ENCODE assay signal across 9 mouse cellular contexts in genomic region chr15:96290001-96290400, GRCm38 (mm10). TPM values are rescaled to one million over a fixed set of nuclear protein-coding genes. Genes with fewer than 3 reads are reported as not detected.
DNase-seq lines count a peak whose midpoint lies in the region; ATAC-seq and TF ChIP-seq lines count a peak whose summit lies in the region.
"Had no signal": no experiment of that assay in that cellular context is flagged by ENCODE, and none has a peak within 500 bp of the region (broad histone marks: within the 10 kb centered on the region; RNA-seq: fewer than 3 reads in every experiment).

No protein-coding gene starts in this region.

- no peak for TF ChIP-seq CTCF in layer of hippocampus, adult 2 months (conservative IDR thresholded peaks at IDR 0.05)

- H3K27me3 ChIP-seq in heart, embryonic 15.5 days, result no peaks in the 10 kb centered on the region
- no peaks in the 10 kb centered on the region for H3K27me3 ChIP-seq in embryonic facial prominence, embryonic 10.5 days (replicated peaks; ENCODE audit: low read depth, poor library complexity, severe bottlenecking)
- H3K27me3 ChIP-seq in hindbrain, embryonic 15.5 days, result no peaks in the 10 kb centered on the region
- no peaks in the 10 kb centered on the region for H3K27me3 ChIP-seq in midbrain, embryonic 12.5 days

- H3K4me3 ChIP-seq in heart, embryonic 15.5 days, result no peak overlapping the region
- H3K4me3 ChIP-seq in embryonic facial prominence, embryonic 10.5 days, result peak overlapping the region; percentile 96
- no peak overlapping the region for H3K4me3 ChIP-seq in hindbrain, embryonic 15.5 days
- no peak overlapping the region for H3K4me3 ChIP-seq in midbrain, embryonic 12.5 days
- no peak overlapping the region for H3K4me3 ChIP-seq in layer of hippocampus, adult 2 months

- ATAC-seq in heart, embryonic 15.5 days (replicated peaks; ENCODE audit: insufficient number of reproducible peaks, insufficient read depth, low FRiP score, low read depth), result no peak
- ATAC-seq in hindbrain, embryonic 15.5 days (ENCODE audit: low FRiP score, low read depth), result no peak
- no peak for ATAC-seq in midbrain, embryonic 12.5 days (ENCODE audit: low FRiP score, low read depth)

- no peaks in the 10 kb centered on the region for H3K36me3 ChIP-seq in heart, embryonic 15.5 days
- H3K36me3 ChIP-seq in embryonic facial prominence, embryonic 10.5 days (replicated peaks), result peaks cover 33% of the 10 kb centered on the region
- H3K36me3 ChIP-seq in hindbrain, embryonic 15.5 days, result peaks cover 6% of the 10 kb centered on the region; the same call in 1 of the 2 replicates
- peaks cover 3% of the 10 kb centered on the region for H3K36me3 ChIP-seq in midbrain, embryonic 12.5 days

- 42% methylated on average over 1 of the region's 1 CpGs for WGBS in heart, embryonic 15.5 days
- WGBS in embryonic facial prominence, embryonic 10.5 days, result 81% methylated on average over 1 of the region's 1 CpGs
- 79% methylated on average over 1 of the region's 1 CpGs for WGBS in hindbrain, embryonic 15.5 days
- 82% methylated on average over 1 of the region's 1 CpGs for WGBS in midbrain, embryonic 12.5 days

- DNase-seq in heart, postnatal 4 days, result no peak
- no peak for DNase-seq in embryonic facial prominence, embryonic 10.5 days (ENCODE audit: low spot score)
- DNase-seq in layer of hippocampus, adult 2 months (ENCODE audit: low spot score in 2 of 2), result no peak
- no peak for DNase-seq in spleen, adult 18-20 months
- DNase-seq in right cerebral cortex, postnatal 25 days, result no peak

- H3K4me1 ChIP-seq in heart, embryonic 15.5 days (replicated peaks), result peaks cover 16% of the 10 kb centered on the region
- H3K4me1 ChIP-seq in embryonic facial prominence, embryonic 10.5 days, result peaks cover 17% of the 10 kb centered on the region
- H3K4me1 ChIP-seq in hindbrain, embryonic 15.5 days (replicated peaks), result peaks cover 20% of the 10 kb centered on the region
- H3K4me1 ChIP-seq in midbrain, embryonic 12.5 days, result peaks cover 15% of the 10 kb centered on the region

- no peak overlapping the region for H3K9ac ChIP-seq in heart, embryonic 15.5 days
- H3K9ac ChIP-seq in hindbrain, embryonic 15.5 days, result peak overlapping the region; percentile 36; the same call in 1 of the 2 replicates
- 0 out of 2 replicates have a peak overlapping the region, but pooled peaks have one; percentile 31 for H3K9ac ChIP-seq in midbrain, embryonic 12.5 days (replicated peaks)

- H3K4me2 ChIP-seq in heart, embryonic 15.5 days, result peak overlapping the region; percentile 36
- peak overlapping the region; percentile 42 for H3K4me2 ChIP-seq in hindbrain, embryonic 15.5 days
- peak overlapping the region; percentile 43 for H3K4me2 ChIP-seq in midbrain, embryonic 12.5 days (replicated peaks)

- no peaks in the 10 kb centered on the region for H3K9me3 ChIP-seq in heart, embryonic 15.5 days (replicated peaks)
- H3K9me3 ChIP-seq in embryonic facial prominence, embryonic 10.5 days, result no peaks in the 10 kb centered on the region
- no peaks in the 10 kb centered on the region for H3K9me3 ChIP-seq in hindbrain, embryonic 15.5 days
- no peaks in the 10 kb centered on the region for H3K9me3 ChIP-seq in midbrain, embryonic 12.5 days

- H3K27ac ChIP-seq in heart, embryonic 15.5 days, result no peak overlapping the region
- H3K27ac ChIP-seq in embryonic facial prominence, embryonic 10.5 days (replicated peaks), result no peak overlapping the region
- no peak overlapping the region for H3K27ac ChIP-seq in hindbrain, embryonic 15.5 days (replicated peaks)
- H3K27ac ChIP-seq in midbrain, embryonic 12.5 days (replicated peaks), result no peak overlapping the region
- H3K27ac ChIP-seq in layer of hippocampus, adult 2 months, result no peak overlapping the region
- H3K27ac ChIP-seq: macrophage had no signal

RNA-seq across cellular contexts. Expression of gene Arid2, which starts 2.7 kb away (rescaled TPM):
- polyA plus RNA-seq in heart, embryonic 15.5 days (2015; fragmentation: Nextera tagmentation; extraction: Ambion mirVana), result 11.6 and 15.0 TPM in 2 replicates
- 10 to 100 TPM; 42.9 to 47.6 TPM for total RNA-seq in heart, postnatal 4 days (2021)
- polyA plus RNA-seq in embryonic facial prominence, embryonic 10.5 days (2016; fragmentation: Nextera tagmentation; extraction: Ambion mirVana), result 31.2 and 32.0 TPM in 2 replicates
- 18.3 and 19.5 TPM in 2 replicates for polyA plus RNA-seq in hindbrain, embryonic 15.5 days (2015; fragmentation: Nextera tagmentation; extraction: Ambion mirVana)
- polyA plus RNA-seq in midbrain, embryonic 12.5 days (2016; fragmentation: Nextera tagmentation; extraction: Ambion mirVana), result 35.1 and 37.5 TPM in 2 replicates
- 10 to 100 TPM; 34.9 to 36.6 TPM for total RNA-seq in layer of hippocampus, adult 2 months (2021)
